Mouse (Mus musculus) skeletal muscle tissue, postnatal 0 days (tissue): ENCODE measurements around the gene Gabrb2. TPM values are rescaled to one million over a fixed set of nuclear protein-coding genes. Genes with fewer than 3 reads are reported as not detected.

Experiments
- polyA plus RNA-seq: library from polyadenylated mRNA; unstranded; fragments of >200 nt; fragmentation: Nextera tagmentation; extraction: Ambion mirVana; gene quantifications from 2 replicates; pipeline ENCODE4 v1.2.1, GENCODE M21; 2015

The Gabrb2 gene
- 0.27 and 0.29 TPM in 2 replicates for polyA plus RNA-seq

GRCm38 (mm10) chr11:42418996-42419782 lies at the start of gene Gabrb2:
Gabrb2 (plus strand) TSS chr11:42419757.

Other genes starting within 250 kb of the Gabrb2 start
- gene Gabra1, start 236.8 kb upstream of the Gabrb2 start, polyA plus RNA-seq, result 0.95 and 1.1 TPM in 2 replicates
- not detected in 2 replicates for gene Gabra6, start 98.7 kb upstream of the Gabrb2 start, polyA plus RNA-seq